In genomic region chr6:36858258-36859041, GRCm38 (mm10) we compare ENCODE assay signal across 12 mouse cellular contexts. TPM values are rescaled to one million over a fixed set of nuclear protein-coding genes. Genes with fewer than 3 reads are reported as not detected.
DNase-seq lines count a peak whose midpoint lies in the region; ATAC-seq and TF ChIP-seq lines count a peak whose summit lies in the region.
"Had no signal": no experiment of that assay in that cellular context is flagged by ENCODE, and none has a peak within 500 bp of the region (broad histone marks: within the 10 kb centered on the region; RNA-seq: fewer than 3 reads in every experiment).

No protein-coding gene starts in this region.

- WGBS in kidney, embryonic 15.5 days = 84% methylated on average over 3 of the region's 3 CpGs
- WGBS in hindbrain, embryonic 10.5 days = 23% methylated on average over 3 of the region's 3 CpGs
- 11% methylated on average over 3 of the region's 3 CpGs for WGBS in midbrain, embryonic 14.5 days
- 89% methylated on average over 3 of the region's 3 CpGs for WGBS in thymus, adult 2 months

- no peak for DNase-seq in kidney, adult 9 months
- DNase-seq in embryo, embryonic 10.5 days (ENCODE audit: low spot score) = peak; percentile 67
- DNase-seq in hindbrain, embryonic 10.5 days (ENCODE audit: low spot score) = peak; percentile 61
- DNase-seq in midbrain, embryonic 14.5 days = peak; percentile 61
- no peak for DNase-seq in layer of hippocampus, postnatal 25 days (ENCODE audit: extremely low spot score in 1 of 2, low spot score in 1 of 2)
- no peak for DNase-seq in thymus, adult 2 months
- DNase-seq in heart, postnatal 14 days = no peak
- DNase-seq: cerebellum, postnatal 14 days; kidney, adult 8-10 months; liver; thymus, postnatal 25 days had no signal

- no peaks in the 10 kb centered on the region for H3K27me3 ChIP-seq in kidney, embryonic 15.5 days
- H3K27me3 ChIP-seq in hindbrain, embryonic 10.5 days (ENCODE audit: insufficient read depth, poor library complexity, severe bottlenecking) = no peaks in the 10 kb centered on the region
- no peaks in the 10 kb centered on the region for H3K27me3 ChIP-seq in midbrain, embryonic 14.5 days (ENCODE audit: control insufficient read depth, insufficient read depth, low read length)
- no peaks in the 10 kb centered on the region for H3K27me3 ChIP-seq in thymus, adult 2 months (ENCODE audit: control insufficient read depth, insufficient read depth, low read length)

- intact Hi-C loops in heart, postnatal 14 days (cut with DNase I) = no loop called here

- no peak overlapping the region for H3K9ac ChIP-seq in kidney, embryonic 15.5 days
- no peak overlapping the region for H3K9ac ChIP-seq in midbrain, embryonic 14.5 days (replicated peaks; ENCODE audit: low read length)

- TF ChIP-seq POLR2A in thymus, adult 2 months (IDR thresholded peaks at IDR 0.05; ENCODE audit: control insufficient read depth, extremely low read depth, insufficient read depth, low read length, poor library complexity) = no peak

- H3K9me3 ChIP-seq in kidney, embryonic 15.5 days (replicated peaks) = no peaks in the 10 kb centered on the region
- no peaks in the 10 kb centered on the region for H3K9me3 ChIP-seq in hindbrain, embryonic 10.5 days
- H3K9me3 ChIP-seq in midbrain, embryonic 14.5 days (ENCODE audit: control insufficient read depth, low read length) = no peaks in the 10 kb centered on the region

- ATAC-seq in kidney, embryonic 15.5 days (replicated peaks; ENCODE audit: low FRiP score) = no peak
- 0 out of 2 replicates have a peak, but pooled peaks have one; percentile 11 for ATAC-seq in midbrain, embryonic 14.5 days (ENCODE audit: low FRiP score, low TSS enrichment)

- H3K4me2 ChIP-seq in kidney, embryonic 15.5 days = no peak overlapping the region
- no peak overlapping the region for H3K4me2 ChIP-seq in midbrain, embryonic 14.5 days (ENCODE audit: low read length)

- H3K27ac ChIP-seq in kidney, embryonic 15.5 days = peak overlapping the region; percentile 29; the same call in 1 of the 2 replicates
- H3K27ac ChIP-seq in hindbrain, embryonic 10.5 days = peak overlapping the region; percentile 88
- peak overlapping the region; percentile 58 for H3K27ac ChIP-seq in midbrain, embryonic 14.5 days (replicated peaks; ENCODE audit: low read depth, low read length)
- H3K27ac ChIP-seq in thymus, adult 2 months (ENCODE audit: control insufficient read depth, insufficient read depth, low read length) = no peak overlapping the region

- no peak overlapping the region for H3K4me3 ChIP-seq in kidney, embryonic 15.5 days (replicated peaks)
- no peak overlapping the region for H3K4me3 ChIP-seq in hindbrain, embryonic 10.5 days
- H3K4me3 ChIP-seq in midbrain, embryonic 14.5 days (replicated peaks; ENCODE audit: low read depth, low read length) = no peak overlapping the region
- H3K4me3 ChIP-seq in thymus, adult 2 months (ENCODE audit: control insufficient read depth, insufficient read depth, low read length) = no peak overlapping the region

- no peak for TF ChIP-seq CTCF in thymus, adult 2 months (IDR thresholded peaks at IDR 0.05; ENCODE audit: borderline replicate concordance, control insufficient read depth, extremely low read depth, insufficient read depth, low read length, poor library complexity)

- H3K36me3 ChIP-seq in kidney, embryonic 15.5 days = no peaks in the 10 kb centered on the region
- H3K36me3 ChIP-seq in hindbrain, embryonic 10.5 days = no peaks in the 10 kb centered on the region
- H3K36me3 ChIP-seq in midbrain, embryonic 14.5 days (ENCODE audit: control insufficient read depth, insufficient read depth, low read length) = no peaks in the 10 kb centered on the region
- H3K36me3 ChIP-seq in thymus, adult 2 months (ENCODE audit: control insufficient read depth, insufficient read depth, low read length) = no peaks in the 10 kb centered on the region

- 0 out of 2 replicates have a peak, but pooled peaks cover 3% of the 10 kb centered on the region for H3K4me1 ChIP-seq in kidney, embryonic 15.5 days
- peaks cover 30% of the 10 kb centered on the region for H3K4me1 ChIP-seq in hindbrain, embryonic 10.5 days (replicated peaks)
- peaks cover 12% of the 10 kb centered on the region; the same call in 1 of the 2 replicates for H3K4me1 ChIP-seq in midbrain, embryonic 14.5 days (ENCODE audit: control insufficient read depth, insufficient read depth, low read length)
- H3K4me1 ChIP-seq in thymus, adult 2 months (replicated peaks; ENCODE audit: control insufficient read depth, insufficient read depth, low read length) = no peaks in the 10 kb centered on the region

RNA-seq across cellular contexts. Expression of gene Ptn, which starts 48.4 kb away (rescaled TPM):
- 362 and 367 TPM in 2 replicates for polyA plus RNA-seq in kidney, embryonic 15.5 days (2015; fragmentation: Nextera tagmentation; extraction: Ambion mirVana)
- 232 and 295 TPM in 2 replicates for polyA plus RNA-seq in hindbrain, embryonic 10.5 days (2016; fragmentation: Nextera tagmentation; extraction: Ambion mirVana)
- polyA plus RNA-seq in midbrain, embryonic 14.5 days (2014; fragmentation: Nextera tagmentation; extraction: Ambion mirVana) = 680 and 686 TPM in 2 replicates
- 100 to 1,000 TPM; 253 to 267 TPM for total RNA-seq in layer of hippocampus, postnatal 25 days (2021)
- polyA plus RNA-seq in thymus, adult 2 months (2012; rRNA removed) = 2.6 and 2.9 TPM in 2 replicates
- 10 to 100 TPM; 14.0 to 14.3 TPM for total RNA-seq in heart, postnatal 14 days (2021)

Comparison
In these comparisons a context has a peak if more than half of its experiments do, and no peak if none do; other contexts are left out.
1. DNase-seq: peak in embryo, embryonic 10.5 days (single experiment), hindbrain, embryonic 10.5 days (single experiment) and midbrain, embryonic 14.5 days (single experiment); none in kidney, adult 9 months (single experiment), layer of hippocampus, postnatal 25 days (0 of 2), thymus, adult 2 months (single experiment) and heart, postnatal 14 days (0 of 2).
2. RNA of gene Ptn, which starts 48.4 kb away (polyA plus RNA-seq): 680 to 686 TPM in midbrain, embryonic 14.5 days, 362 to 367 TPM in kidney, embryonic 15.5 days and 232 to 295 TPM in hindbrain, embryonic 10.5 days; 2.6 to 2.9 TPM in thymus, adult 2 months; every median in the first group is over 10 times any median in the second.